Mouse (Mus musculus) frontal cortex, adult (tissue): ENCODE data around the gene Nos1ap.

Experiments used
- ATAC-seq: cut with Nextera tagmentation; 2 replicates; pipeline ENCODE4 v1.9.2; 2017; ENCODE audit warnings: mild to moderate bottlenecking, moderate library complexity, mixed read lengths; ENCODE audit not compliant: low TSS enrichment

Nos1ap gene

DNA sequence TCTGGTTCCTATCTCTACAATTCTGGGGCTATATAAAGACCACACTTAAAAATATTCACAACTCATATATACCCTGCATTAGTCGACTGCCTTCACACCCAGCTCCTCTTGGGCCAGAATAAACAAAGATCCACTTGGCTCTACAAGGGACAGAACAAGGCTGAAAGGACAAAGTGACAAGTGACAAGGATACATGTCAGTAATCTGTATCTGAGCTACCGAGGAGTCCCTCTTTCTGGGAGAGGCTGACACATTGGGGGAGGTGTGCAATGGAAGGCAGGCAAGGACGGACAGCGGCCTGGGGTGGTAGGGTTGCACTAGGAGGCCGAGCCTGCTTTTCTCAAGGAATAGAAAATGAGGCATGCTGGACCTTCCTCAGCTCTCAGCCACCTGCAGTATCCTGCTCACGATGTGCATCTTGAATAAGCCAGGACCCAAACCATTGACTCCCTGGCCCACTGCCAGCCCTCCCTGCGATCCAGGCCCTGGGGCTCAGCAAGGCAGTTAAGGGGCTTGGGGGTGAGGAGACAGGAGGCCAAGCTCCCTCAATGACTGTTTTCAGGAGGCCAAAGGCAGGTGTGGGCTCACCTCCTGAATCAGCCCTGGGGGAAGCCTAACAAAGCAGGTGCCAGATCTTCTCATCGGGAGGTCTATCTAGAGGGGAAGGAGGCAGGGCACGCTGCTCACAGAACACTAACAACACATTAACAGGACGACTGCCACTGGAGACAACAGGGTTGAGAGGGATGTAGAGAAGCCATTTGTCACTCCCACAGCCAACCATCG is 87.0 kb downstream of the Nos1ap start:
- ATAC-seq, result no peak

DNA sequence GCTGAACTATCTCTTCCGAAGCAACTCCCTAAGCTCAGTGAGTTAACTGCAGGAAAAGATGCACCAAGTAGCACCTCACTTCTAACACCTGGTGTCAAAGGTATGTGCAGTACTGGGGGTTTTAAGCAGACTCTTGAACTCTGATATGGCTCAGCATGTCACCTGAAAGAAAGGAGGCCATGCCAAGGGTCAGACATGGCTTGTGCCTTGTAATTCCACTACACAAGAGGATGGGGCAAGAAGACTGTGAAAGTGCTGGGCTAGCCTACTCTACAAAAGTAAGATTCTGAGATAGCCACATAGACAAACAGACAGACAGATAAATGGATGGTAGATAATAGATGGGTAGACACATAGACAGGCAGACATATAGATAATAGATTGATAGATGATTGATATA is 87.7 kb downstream of the Nos1ap start:
- ATAC-seq, result no peak

DNA sequence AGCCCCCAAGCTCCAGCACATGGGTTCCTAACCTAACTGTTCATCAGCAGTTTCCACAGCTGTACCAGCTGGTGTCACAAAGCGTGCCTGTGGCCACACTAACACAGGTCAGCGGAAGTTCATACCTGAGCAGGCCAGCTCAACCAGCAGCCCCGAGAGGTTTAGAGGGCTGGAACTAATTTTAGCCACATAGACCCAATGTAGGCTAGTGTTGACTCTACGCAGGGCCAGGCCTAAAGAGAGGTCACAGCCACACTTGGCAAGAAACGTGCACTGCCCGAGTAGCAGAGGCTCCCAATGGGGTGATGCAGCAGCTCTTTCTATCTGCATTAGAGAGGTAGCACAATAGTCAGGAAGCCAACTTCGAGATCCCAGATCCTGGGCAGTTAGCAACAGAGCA is 88.1 kb downstream of the Nos1ap start:
- no peak for ATAC-seq

DNA sequence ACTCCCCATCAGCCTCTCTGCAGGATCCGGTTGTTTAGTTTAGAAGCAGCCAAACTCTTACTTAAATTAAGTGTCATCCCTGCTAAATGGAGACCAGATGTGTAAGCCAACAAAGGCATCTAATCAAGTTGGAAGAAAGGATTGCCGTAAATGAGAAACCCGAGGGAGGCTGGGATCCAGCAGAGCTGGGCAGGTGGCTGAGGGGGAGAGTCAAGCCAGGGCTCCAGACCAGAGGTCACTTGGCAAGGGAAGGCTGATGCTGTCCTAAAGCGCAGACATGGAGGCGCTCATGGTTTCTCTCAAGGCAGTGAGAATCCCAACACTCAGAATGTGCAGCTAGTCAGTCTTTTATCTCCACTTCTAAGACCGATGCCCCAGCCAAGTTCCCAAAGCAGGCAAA is 89.8 kb downstream of the Nos1ap start:
- ATAC-seq, result no peak

DNA sequence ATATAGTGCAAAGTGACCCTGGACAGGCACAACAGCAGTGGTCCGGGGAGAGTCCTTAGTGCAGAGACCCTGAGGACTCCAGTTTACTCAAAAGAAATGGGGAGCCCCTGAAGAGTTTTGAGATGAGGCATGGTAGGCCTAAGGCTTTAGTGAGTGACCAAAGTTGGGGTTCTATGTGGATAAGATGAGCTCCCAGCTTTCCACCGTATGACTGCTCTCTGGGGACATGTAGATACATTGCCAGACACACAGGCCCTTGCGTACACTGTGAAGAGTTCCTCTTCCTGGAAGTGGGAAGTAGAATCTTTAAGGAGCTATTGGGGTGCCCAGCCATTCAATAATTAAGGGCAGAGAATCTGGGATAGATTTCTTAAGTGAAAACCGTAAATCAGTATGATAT is 90.2 kb downstream of the Nos1ap start:
- no peak for ATAC-seq

DNA sequence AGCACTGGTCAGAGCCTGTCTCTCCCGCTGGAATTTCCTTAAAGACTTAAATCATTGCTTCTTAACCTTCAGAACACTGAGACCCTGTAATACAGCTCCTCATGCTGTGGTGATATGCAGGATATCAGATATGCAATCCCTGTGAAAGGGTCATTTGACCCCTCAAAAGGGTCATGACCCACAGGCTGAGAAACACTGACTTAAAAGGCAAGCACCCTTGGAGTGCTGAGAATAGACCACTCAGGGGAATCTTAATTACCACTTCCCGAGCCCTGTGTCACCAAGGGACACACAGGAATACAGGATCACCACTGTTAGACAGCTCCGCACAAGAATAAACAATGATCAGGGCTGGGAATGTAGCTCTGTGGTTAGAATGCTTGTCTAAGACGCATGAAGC is 91.0 kb downstream of the Nos1ap start:
- no peak for ATAC-seq

DNA sequence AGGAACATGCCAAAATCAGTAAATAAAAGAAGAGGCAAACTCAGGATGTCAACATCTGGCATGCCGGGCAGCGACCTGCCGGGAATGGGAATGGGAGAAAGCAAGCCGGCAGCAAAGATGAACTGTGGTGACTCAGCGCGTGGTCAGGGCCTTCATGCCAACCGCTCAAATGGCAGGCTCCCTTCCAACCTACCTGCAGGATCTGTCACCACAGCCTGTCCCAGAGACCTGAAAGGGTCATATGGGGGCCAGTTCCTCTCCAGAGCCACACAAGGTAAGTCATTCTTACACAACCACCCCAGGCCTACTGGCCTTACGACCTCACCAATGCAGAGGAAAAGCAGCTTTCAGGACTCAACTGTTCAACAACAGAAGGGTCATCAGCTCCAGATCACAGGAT is 93.4 kb downstream of the Nos1ap start:
- ATAC-seq, result no peak

DNA sequence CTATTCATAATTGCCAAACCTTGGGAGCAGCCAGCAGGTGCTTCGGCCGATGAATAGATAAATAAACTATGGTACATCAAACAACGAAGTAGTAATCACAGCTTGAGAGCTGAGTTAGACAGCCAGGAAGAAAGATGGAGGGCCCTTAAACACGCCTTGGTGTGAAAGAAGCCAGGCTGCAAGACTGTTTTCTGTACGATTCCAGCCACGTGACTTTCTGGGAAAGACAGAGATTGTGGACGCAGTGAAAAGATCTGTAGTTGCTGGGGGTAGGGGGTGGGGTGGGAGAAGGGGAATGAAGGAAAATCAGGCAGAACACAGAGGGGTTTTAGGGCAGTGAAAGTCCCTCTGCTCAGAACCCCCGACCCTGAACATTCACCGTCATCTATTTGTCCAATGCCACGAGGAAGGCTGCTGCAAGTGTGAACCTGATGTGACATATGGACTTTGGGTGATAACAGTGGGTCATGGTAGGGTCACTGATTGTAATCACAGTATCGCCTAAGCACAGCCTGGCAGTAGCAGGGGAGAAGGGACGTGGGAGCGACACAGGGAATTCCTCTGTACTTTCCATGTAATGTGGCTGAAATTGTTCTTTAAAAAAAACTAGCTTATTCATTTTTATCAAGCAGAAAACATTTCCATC is 94.0 kb downstream of the Nos1ap start:
- no peak for ATAC-seq

DNA sequence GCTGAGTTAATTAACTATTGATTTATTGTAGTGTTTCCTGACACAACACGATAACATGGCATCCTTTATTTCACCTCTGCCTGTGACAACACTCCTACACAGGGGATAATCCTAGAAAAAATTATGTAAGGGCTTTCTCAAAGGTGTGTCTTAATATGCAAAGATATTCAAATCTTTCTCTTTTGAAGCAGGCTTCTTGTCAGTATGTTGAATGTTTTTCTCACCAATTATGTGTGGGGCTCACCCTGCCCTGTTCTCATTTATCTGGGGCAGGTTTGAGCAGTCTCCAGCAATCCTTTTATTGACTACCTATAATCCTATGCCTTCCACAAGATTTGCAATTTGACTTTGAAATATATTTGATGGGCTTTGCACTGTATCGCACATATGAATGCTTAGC is 97.1 kb downstream of the Nos1ap start:
- ATAC-seq, result 0 out of 2 replicates have a peak, but pooled peaks have one; percentile 9

DNA sequence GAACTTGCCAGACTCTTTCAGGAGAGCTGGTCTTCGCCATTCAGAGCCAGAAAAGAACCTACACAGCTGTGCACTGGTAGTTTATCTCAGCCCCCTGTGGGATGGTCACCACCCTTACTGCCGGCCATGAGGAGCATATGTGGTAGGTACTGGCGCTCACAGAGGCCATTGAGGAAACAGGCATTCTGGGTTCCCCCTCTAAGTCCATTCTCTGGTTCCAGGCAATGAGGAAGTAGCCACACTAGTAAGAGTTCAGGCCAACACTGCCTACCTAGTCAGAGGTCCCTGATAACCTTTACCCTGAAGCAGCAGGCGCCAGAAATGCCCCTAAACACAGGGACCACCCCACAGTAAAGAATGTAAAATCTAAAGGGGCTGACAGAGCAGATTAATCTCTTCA is 97.6 kb downstream of the Nos1ap start:
- no peak for ATAC-seq

DNA sequence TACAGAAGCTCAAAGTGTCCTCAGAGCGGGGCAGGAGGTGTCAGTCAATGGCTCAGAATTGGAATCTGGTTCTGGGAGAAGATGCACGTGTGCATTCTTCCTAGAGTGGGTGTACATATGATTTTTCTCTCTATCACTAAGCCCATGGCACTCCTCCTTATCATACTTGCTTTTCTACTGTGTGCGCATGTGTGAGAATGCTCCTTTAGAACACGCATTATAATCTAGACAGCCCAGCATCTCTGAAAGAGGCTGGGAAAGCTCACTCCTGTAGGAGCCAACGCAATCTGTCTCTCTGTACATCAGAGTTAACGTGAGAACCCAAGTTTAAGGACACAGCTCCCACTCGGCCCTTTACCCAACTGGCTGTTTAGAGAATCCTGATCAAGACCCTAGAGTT is 99.7 kb downstream of the Nos1ap start:
- ATAC-seq, result peak; percentile 66

DNA sequence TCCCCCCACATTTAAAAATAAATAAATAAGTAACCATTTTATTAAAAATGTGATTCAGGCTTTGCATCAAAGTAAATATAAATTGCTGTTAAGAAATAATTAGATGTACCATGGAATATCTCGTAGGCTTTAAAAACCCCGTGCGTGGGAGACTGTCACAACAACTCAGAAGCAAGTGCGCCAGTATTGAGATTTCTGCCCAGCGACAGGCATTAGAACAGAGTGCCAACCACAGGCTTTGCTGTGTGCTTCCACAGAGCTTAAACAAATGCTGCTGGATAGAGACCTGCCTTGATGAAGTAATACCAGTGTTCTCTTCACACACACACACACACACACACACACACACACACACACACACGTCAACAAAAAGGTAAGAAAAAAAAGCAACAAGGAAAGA is 100.2 kb downstream of the Nos1ap start:
- ATAC-seq, result peak; percentile 43; the same call in 1 of the 2 replicates

DNA sequence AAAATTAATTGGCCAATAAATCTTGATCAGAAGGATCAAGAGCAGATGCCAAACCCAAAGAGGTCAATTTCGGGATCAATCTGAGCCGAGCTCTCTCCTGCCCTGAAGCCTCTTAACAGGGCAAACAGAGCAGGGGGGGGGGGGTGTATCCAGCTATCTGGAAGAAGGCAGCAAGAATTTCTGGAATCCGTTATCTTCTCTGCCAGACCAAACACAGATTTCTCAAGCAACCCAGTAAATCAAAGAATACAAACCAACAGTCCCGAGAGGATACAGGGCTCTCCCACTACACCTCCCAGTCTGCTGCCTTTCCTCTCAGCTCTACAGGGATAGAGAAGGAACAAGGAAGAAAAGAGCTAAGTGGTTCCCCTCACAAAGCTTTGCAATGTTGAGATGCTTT is 104.5 kb downstream of the Nos1ap start:
- no peak for ATAC-seq

DNA sequence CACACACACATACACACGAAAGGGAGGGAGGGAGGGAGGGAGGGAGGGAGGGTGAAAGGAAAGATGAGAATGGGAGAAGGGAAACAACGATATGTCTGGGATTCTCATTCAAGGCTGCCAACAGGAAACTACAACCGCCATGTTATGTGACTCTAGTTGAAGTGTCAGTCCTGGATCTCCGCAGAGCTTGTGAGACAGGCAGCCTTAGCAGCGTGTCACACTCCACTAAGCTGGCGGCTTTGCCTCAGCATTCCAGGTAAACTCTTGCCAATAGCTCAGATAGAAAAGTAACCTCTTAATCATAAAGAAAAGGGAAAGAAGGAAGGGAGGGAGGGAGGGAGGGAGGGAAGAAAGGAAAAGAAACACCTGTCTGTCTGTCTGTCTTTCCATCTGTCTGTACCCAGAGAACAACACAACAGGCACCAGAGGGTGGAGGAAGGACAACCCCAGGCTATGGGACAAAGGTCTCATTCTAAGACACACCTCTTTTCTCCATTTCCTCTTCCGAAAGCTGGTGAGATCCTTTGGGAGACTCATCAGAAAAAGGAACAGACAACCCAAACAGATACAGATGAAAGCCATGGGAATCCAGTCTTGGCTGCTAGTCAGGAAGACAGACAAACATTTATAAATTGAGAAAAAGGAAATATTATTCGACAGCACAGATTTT is 107.3 kb downstream of the Nos1ap start:
- no peak for ATAC-seq

DNA sequence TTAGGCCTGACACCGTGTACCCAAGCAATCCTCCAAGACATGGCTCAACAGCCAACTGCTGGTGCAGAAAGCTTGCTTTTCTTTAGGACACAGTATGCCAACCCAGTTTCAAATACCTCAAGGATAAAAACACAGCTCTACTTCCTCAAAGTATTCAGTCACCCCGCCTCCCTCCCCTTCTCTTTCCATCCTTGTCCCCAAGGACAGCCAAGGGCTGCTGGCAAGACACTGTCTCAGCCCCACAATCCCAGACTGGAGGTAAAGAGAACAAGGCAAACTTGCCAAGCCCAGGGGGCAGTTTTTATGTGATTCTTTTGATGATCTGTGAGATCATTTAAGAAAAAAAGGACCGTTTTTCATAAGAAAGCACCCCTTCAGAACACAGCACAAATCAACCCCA is 108.6 kb downstream of the Nos1ap start:
- ATAC-seq, result peak; percentile 50

DNA sequence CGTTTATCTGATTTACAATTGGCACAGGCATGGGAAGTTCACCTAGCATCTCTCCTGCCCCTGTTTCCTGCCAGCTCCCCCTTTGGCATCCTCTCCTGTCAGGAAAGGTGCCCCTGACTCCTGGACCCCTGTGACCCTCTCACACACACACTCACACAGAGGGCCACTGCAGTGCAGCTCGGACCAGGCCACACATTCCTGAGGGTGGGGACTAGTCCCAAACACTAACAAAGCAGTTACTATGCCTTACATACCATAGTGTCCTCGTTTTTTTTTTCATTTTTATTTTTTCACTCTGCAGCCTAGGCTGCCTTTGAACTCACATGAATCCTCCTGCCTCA is 110.2 kb downstream of the Nos1ap start:
- ATAC-seq, result no peak

DNA sequence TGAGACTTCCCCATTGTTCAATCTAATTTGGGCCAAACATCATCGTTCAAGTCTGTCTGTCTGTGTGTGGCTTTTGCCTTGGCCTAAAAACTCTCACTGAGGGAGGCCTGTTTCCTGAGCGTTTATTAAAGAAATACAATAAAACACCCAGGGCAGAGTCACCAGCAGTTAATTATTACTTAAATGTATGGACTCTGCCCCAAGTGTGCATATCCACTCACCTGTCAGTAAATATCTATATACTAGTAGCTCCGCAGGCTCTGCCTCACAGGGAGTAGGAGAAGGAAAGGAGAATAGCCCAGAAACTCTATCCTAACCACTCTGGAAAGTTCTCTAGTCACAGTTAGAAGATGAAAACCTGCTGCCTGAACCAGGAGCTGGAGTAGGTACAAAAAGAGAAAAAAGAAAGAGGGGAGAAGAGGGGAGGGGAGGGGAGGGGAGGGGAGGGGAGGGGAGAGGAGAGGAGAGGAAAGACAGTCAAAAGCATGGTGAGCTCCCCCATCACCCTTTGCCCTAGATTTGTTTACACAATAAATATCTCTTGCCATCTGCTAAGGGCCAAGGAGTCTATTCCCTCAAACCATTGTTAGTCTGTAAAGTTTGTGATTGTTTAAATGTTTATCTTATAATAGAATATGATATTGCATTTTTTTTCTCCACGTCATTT is 110.7 kb downstream of the Nos1ap start:
- ATAC-seq, result no peak

DNA sequence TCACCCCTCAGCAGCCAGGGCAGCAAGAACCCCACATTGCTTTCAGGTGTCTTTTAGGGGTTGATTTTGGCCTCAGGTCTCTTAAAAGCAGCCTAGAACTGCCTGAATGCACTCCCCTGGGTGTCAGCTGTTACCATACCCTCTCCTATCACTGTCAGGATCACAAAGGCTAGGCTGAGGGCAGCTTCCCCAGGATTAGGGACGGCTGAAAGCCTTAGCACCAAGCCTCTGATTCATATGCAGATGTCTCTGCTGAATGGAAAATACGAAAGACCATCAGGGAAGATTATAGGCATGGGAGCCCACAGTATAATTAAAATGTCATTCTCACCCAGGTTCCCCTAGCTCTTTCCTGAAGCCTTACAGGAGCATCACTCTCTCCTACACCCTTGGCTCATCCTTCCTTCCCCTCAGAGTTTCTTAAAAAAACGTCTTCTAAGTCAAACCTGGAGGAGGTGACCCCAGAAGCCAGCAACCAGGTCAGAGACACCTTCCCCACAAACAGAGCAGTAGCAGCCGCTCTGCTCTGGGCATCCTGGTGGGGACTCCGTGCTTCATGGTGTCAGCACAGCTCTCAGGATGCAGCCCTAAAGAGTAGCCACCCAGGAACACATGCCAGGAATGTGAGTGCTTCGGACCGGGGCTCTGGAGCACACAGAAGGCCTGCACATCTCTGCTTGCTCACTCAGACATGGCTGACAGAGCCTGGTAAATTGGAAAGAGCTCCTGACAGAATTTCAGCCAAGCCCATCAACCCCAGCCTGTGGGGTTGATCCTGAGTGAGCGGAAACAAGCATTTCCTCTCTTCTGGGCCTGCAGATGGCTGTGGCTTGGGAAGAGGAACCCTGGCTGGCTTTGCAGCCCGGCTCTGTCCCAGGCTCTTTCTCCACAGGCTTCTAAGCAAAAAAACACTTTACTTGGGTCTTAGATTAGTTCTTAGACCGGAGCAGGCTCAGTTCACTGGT is 111.7 kb downstream of the Nos1ap start:
- no peak for ATAC-seq

DNA sequence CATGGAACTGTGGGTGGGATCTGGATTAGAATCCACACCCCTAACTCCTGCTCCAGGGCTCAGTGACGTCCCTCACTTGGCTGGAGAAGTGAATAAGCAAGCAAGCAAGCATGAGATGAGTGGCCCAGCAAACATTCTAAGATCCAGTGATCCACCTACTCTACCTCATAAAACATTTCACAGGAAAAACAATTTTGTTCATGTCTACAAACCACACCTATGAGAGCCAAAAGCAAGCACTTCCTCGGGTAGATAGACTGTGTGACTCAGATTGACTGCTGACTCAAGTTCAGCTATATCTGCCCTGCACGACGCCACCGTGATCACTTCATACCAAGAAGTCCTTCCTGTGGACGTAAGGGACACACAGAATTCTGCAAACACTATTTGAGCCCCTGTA is 116.2 kb downstream of the Nos1ap start:
- ATAC-seq, result peak; percentile 27

DNA sequence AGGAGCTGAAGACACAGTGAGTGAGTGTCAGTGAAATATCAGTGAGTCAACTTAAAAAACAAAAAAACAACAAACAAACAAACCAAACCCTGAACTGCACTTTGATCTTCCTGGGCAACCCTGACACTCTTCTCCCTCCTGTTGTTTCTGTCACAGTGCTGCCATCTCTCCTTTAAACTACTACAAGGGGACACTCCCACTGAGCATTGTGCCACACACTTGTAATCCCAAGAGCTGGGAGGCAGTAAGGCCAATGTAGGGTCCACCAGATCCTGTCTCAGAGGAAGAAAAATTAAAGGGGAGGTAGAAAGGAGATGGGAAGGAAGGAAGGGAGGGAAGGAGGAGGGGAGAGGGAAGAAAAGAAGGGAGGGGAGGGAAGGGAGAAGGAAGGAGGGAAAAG is 116.8 kb downstream of the Nos1ap start:
- no peak for ATAC-seq
